Mouse (Mus musculus) E14TG2a.4 (cell line): ENCODE measurements around the gene Satb1.

Experiments
- H3K27me3 ChIP-seq: 2 replicates; pipeline ENCODE4 v1.6.1; 2014; ENCODE audit warnings: low read length, control low read depth; ENCODE audit not compliant: insufficient read depth
- H3K36me3 ChIP-seq: 2 replicates; pipeline ENCODE4 v1.6.1; 2014; ENCODE audit warnings: low read length, control low read depth; ENCODE audit not compliant: insufficient read depth
- H3K4me1 ChIP-seq: replicated peaks from 2 replicates; pipeline ENCODE4 v1.6.1; 2014; ENCODE audit warnings: low read depth, low read length, control low read depth
- H3K4me3 ChIP-seq: replicated peaks from 2 replicates; pipeline ENCODE4 v1.5.1; 2014; ENCODE audit warnings: mild to moderate bottlenecking, low read length
- H3K9me3 ChIP-seq: 2 replicates; pipeline ENCODE4 v1.6.1; 2014; ENCODE audit warnings: low read length, control low read depth
- CTCF ChIP-seq: conservative IDR thresholded peaks from 2 replicates; pipeline ENCODE4 v1.5.1; 2014; ENCODE audit warnings: low read length
- NANOG ChIP-seq: IDR thresholded peaks from 2 replicates; pipeline ENCODE4 v1.6.1; 2014; ENCODE audit warnings: borderline replicate concordance, low read length, mixed read lengths
- POU5F1 ChIP-seq: IDR thresholded peaks from 2 replicates; pipeline ENCODE4 v1.6.1; 2014; ENCODE audit warnings: low read length, borderline replicate concordance

The Satb1 gene

DNA sequence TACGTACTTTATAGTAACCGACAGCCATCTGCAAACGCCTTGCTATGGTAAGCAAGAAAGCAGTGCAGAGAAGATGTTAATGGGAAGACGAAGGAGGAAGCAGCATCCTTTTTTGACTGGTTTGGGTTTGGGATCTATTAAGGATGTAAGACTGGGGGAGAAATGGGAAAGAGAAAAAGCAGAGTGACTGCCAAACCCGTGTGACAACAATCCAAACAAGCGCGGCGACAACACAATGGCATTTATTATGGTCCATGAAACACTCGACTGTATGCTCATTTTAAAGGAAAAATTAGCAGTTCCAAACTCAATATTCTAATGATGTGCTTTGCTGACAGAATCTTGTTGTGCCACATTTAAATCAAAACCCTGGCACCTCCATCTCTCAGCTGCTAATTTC, 85.9 kb downstream of the Satb1 start:
- no peaks in the 10 kb centered on the region for H3K36me3 ChIP-seq
- TF ChIP-seq POU5F1 (no peak), CTCF (no peak), NANOG (no peak)
- H3K4me3 ChIP-seq: no peak overlapping the region

DNA sequence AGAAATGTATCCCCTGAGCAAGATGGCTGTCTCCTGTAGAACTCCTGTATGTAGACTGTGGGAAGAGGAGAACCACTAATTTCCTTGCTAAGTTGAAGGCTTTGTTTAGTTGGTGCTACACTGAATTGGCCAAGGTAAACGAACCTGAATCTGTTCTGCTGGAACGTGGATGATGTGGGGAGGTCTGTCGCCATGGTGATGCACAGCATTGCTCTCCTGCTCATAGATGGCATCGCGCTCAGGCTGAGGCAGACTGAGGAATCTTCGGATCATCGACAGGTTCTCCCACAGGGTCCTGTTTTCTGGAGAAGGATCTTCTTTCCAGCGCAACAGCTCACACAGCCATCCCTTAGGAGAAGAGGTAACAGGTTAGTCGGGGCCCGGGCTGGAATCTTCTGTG, 90.6 kb downstream of the Satb1 start:
- Histone ChIP-seq H3K27me3 (0 out of 2 replicates have a peak, but pooled peaks cover 3% of the 10 kb centered on the region), H3K4me3 (no peak overlapping the region), H3K4me1 (peaks cover 25% of the 10 kb centered on the region), H3K36me3 (no peaks in the 10 kb centered on the region), H3K9me3 (no peaks in the 10 kb centered on the region)
- no peak for TF ChIP-seq CTCF
- no peak for TF ChIP-seq NANOG
- no peak for TF ChIP-seq POU5F1

More for the DNA sequence above, 85.9 kb downstream of the Satb1 start:
- no peaks in the 10 kb centered on the region for H3K9me3 ChIP-seq
- no peaks in the 10 kb centered on the region for H3K27me3 ChIP-seq
- H3K4me1 ChIP-seq: peaks cover 17% of the 10 kb centered on the region

DNA sequence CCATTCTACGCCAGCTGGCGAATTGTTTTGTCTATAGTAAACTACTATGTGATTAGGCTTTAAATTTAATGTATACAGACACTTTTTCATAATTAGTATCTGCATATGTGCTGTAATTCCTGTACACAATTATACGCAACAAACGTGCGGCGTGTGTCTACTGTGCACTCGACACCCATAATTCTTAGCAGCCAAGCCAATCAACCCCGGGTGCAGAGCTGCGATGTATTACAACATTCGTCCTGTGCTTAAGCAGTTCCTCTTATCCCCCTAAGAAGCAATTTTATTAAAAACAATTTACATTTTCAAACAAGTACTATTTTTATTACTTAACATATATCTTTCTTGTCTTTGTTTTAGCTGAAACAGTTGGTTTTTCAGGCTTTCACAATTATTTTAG, 92.0 kb downstream of the Satb1 start:
- no peaks in the 10 kb centered on the region for H3K9me3 ChIP-seq
- H3K36me3 ChIP-seq: no peaks in the 10 kb centered on the region
- H3K4me1 ChIP-seq: peaks cover 25% of the 10 kb centered on the region
- no peak overlapping the region for H3K4me3 ChIP-seq
- 0 out of 2 replicates have a peak, but pooled peaks cover 3% of the 10 kb centered on the region for H3K27me3 ChIP-seq
- TF ChIP-seq CTCF: no peak
- no peak for TF ChIP-seq NANOG
- no peak for TF ChIP-seq POU5F1

DNA sequence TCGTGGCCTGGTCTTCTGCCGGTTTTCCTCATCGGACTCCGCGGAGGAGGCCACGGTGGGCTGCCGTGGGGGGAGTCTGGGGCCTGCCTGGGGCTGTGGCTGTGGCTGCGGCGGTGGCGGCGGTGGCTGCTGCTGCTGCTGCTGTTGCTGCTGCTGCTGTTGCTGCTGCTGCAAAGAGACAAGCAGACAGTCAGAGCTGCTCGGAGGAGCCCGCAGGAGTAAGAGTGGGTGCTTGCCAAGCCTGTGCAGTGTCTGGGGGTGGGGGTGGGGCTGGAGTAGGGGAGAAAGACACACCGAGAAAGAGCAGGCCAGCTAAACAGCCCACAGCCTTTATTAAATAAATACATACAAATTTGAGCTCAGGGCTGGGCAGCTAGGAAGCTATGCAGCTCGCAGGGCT, 92.8 kb downstream of the Satb1 start:
- H3K27me3 ChIP-seq: 0 out of 2 replicates have a peak, but pooled peaks cover 3% of the 10 kb centered on the region
- TF ChIP-seq CTCF (no peak), POU5F1 (no peak)
- peaks cover 25% of the 10 kb centered on the region for H3K4me1 ChIP-seq
- H3K36me3 ChIP-seq: no peaks in the 10 kb centered on the region
- peak overlapping the region; percentile 70 for H3K4me3 ChIP-seq
- no peaks in the 10 kb centered on the region for H3K9me3 ChIP-seq

DNA sequence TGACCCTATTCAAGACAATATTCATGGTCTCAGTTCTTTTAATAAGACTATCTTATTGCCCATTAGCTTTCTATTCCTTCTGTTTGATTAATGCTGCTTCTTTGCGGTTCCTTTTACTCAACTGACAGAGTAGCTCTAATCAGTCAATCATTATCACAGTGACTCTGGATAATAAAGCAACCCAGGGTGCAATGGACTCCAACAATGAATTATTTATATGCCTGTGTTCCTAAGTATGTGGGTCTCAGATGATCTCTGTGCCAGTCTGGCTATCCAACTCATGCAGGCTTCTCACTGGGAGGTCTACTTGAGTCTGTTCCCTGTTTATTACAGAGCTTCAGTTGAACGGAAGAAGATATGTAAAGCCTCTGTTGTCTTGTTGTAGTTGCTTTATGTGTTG, 108.6 kb downstream of the Satb1 start:
- no peak for TF ChIP-seq POU5F1
- TF ChIP-seq NANOG: no peak
- no peak for TF ChIP-seq CTCF
- no peaks in the 10 kb centered on the region for H3K36me3 ChIP-seq
- H3K27me3 ChIP-seq: no peaks in the 10 kb centered on the region
- H3K9me3 ChIP-seq: no peaks in the 10 kb centered on the region
- H3K4me1 ChIP-seq: no peaks in the 10 kb centered on the region
- H3K4me3 ChIP-seq: no peak overlapping the region

DNA sequence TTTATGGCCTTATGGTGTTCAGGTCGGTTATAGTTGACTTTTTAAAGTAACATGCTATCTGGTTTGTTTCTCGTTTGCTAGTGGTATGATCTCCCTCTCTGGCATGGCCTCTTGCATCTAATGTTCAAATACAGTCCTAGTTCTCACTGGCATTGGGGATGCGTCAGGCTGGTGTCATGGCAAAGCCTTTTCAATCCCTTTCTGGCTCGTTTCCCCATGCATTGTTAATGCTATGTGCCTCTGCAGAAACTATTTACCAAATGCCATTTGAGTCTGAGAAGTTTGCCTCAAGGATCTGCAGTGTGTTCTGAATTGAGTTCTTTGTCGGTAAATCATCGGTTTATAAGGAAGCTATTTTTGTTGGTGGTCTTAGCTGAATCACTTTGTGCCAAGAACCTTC, 137.4 kb downstream of the Satb1 start:
- Histone ChIP-seq H3K36me3 (no peaks in the 10 kb centered on the region), H3K4me3 (no peak overlapping the region), H3K4me1 (peaks cover 33% of the 10 kb centered on the region), H3K27me3 (no peaks in the 10 kb centered on the region), H3K9me3 (no peaks in the 10 kb centered on the region)
- TF ChIP-seq NANOG: no peak
- TF ChIP-seq CTCF: no peak
- TF ChIP-seq POU5F1: no peak

DNA sequence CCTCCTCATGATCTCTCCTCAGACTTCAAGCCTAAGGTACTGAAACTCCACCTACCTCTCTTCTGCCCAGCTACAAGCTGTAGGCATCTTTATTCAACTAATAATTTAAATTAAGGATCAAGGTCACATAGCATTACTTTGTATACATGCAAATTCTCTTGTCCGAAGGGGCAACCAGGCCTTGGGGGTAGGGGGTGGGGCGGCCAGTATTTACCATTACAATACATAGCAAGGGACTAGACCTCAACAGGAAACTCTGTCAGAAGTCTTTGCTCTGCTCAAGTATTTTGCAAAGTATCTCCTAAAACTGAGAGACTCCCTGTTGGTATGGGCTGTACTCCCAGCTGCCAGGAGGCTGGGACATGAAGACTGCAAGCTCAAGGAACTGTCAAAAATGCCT, 137.8 kb downstream of the Satb1 start:
- Histone ChIP-seq H3K4me3 (no peak overlapping the region), H3K27me3 (no peaks in the 10 kb centered on the region), H3K4me1 (peaks cover 33% of the 10 kb centered on the region), H3K9me3 (no peaks in the 10 kb centered on the region), H3K36me3 (no peaks in the 10 kb centered on the region)
- TF ChIP-seq NANOG: peak; percentile 18; the same call in 1 of the 2 replicates
- no peak for TF ChIP-seq POU5F1

DNA sequence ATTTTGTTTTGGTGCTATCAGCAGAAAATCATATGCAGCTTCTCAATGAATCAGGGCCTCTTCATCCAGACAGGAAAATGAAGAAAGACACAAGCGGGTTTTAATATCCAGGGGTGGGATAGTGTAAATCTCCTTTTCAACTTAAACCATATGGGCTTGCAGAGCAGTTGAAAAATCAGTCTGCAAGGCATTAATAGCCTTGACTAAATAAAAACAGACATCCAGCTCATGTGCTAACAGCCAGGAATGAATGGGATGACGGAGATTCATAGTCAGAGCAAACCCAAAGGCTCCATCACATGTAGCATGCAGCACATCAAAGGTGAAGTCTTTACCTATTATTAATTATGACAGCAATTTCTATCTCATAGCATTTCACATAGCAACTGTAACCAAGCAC, 142.6 kb downstream of the Satb1 start:
- TF ChIP-seq POU5F1 (no peak), CTCF (no peak)
- peaks cover 18% of the 10 kb centered on the region for H3K4me1 ChIP-seq
- H3K36me3 ChIP-seq: no peaks in the 10 kb centered on the region
- H3K9me3 ChIP-seq: no peaks in the 10 kb centered on the region
- H3K27me3 ChIP-seq: no peaks in the 10 kb centered on the region
- no peak overlapping the region for H3K4me3 ChIP-seq

DNA sequence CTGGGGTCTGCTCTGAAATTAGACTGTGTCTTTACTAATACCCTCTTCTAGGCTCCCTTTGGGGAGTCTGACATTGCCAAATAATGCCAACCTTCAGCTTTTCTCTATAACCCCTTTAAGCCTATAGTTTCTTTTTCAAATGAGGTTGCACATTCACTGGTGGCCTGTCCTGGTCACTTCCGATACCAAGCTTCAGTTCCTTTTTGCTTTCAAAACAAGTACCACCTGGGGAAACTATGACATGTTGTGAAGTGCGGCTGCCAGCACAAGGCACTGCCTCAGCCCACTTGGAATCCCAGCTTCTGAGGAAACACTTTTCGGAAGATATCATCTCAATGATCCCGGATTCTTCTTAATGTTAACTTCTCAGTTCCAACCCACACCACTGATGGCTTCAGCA, 145.9 kb downstream of the Satb1 start:
- TF ChIP-seq NANOG (no peak), CTCF (no peak), POU5F1 (no peak)

More for the DNA sequence above, 145.9 kb downstream of the Satb1 start:
- Histone ChIP-seq H3K4me3 (no peak overlapping the region), H3K4me1 (no peaks in the 10 kb centered on the region), H3K27me3 (no peaks in the 10 kb centered on the region), H3K9me3 (no peaks in the 10 kb centered on the region), H3K36me3 (no peaks in the 10 kb centered on the region)
